Mouse (Mus musculus) layer of hippocampus, adult 18-20 months (tissue): ENCODE measurements around the gene Ankrd52. TPM values are rescaled to one million over a fixed set of nuclear protein-coding genes. Genes with fewer than 3 reads are reported as not detected.
"Not testable (repeated sequence)": the region's sequence is repeated elsewhere in the genome, so short reads cannot be mapped to it uniquely, and the experiment has no call there.

Source experiments
- DNase-seq, 2 experiments: peaks; one replicate each; pipeline ENCODE4 v3.0.0; 2022; ENCODE audit warnings: low spot score in 2 of 2
- long read RNA-seq: library from polyadenylated mRNA; stranded (forward); transcript quantifications from one replicate; pipeline ENCODE4 v2.0.0, GENCODE M21; 2021
- total RNA-seq, 2 experiments: library from RNA; stranded (reverse); gene quantifications; 2 replicates each; pipeline ENCODE4 v1.2.3; 2021

The Ankrd52 gene
- total RNA-seq: 10 to 100 TPM; 45.4 to 49.6 TPM
- long read RNA-seq, partial matches to known transcripts: 0 of 6 reads
- long read RNA-seq, other reads (novel, unspliced or antisense): 6 of 6 reads

GRCm38 (mm10) chr10:128376455-128377211 lies at the start of gene Ankrd52:
TSS of gene Ankrd52 (plus strand) at chr10:128377115.
- peak; percentile 67 to 81 for DNase-seq

GRCm38 (mm10) chr10:128327610-128328009 lies 49.3 kb upstream of the Ankrd52 start:
- no peak for DNase-seq

- DNase-seq: not testable (repeated sequence)
These were observed 44.3 kb upstream of the Ankrd52 start for GRCm38 (mm10) chr10:128332358-128333249.

- DNase-seq: peak in 1 of 2 experiments; percentile 75
These were observed 41.3 kb upstream of the Ankrd52 start for GRCm38 (mm10) chr10:128335582-128335981.

GRCm38 (mm10) chr10:128336195-128336594 lies 40.7 kb upstream of the Ankrd52 start:
- no peak for DNase-seq

GRCm38 (mm10) chr10:128336597-128336996 lies 40.3 kb upstream of the Ankrd52 start:
- no peak for DNase-seq

GRCm38 (mm10) chr10:128337306-128338181 lies 39.4 kb upstream of the Ankrd52 start, which contains the start of gene Cs:
TSS of gene Cs (plus strand) at chr10:128337734.
- peak; percentile 92 to 98 for DNase-seq

- DNase-seq: no peak
These were observed 38.5 kb upstream of the Ankrd52 start for GRCm38 (mm10) chr10:128338415-128338814.

GRCm38 (mm10) chr10:128338948-128339347 lies 38.0 kb upstream of the Ankrd52 start:
- no peak for DNase-seq

GRCm38 (mm10) chr10:128340257-128340656 lies 36.7 kb upstream of the Ankrd52 start:
- no peak for DNase-seq

- peak in 1 of 2 experiments; percentile 35 for DNase-seq
These were observed 33.5 kb upstream of the Ankrd52 start for GRCm38 (mm10) chr10:128343436-128343835.

GRCm38 (mm10) chr10:128344568-128345275 lies 32.2 kb upstream of the Ankrd52 start:
- peak; percentile 63 to 79 for DNase-seq

- no peak for DNase-seq
These were observed 29.4 kb upstream of the Ankrd52 start for GRCm38 (mm10) chr10:128347541-128347940.

- peak in 1 of 2 experiments; percentile 77 for DNase-seq
These were observed 18.1 kb upstream of the Ankrd52 start for GRCm38 (mm10) chr10:128358796-128359195.

GRCm38 (mm10) chr10:128359226-128359625 lies 17.7 kb upstream of the Ankrd52 start:
- no peak for DNase-seq

- no peak for DNase-seq
These were observed 15.1 kb upstream of the Ankrd52 start for GRCm38 (mm10) chr10:128361836-128362235.

- DNase-seq: peak in 1 of 2 experiments; percentile 44
These were observed 14.3 kb upstream of the Ankrd52 start for GRCm38 (mm10) chr10:128362568-128362967.

- no peak for DNase-seq
These were observed 9.0 kb upstream of the Ankrd52 start for GRCm38 (mm10) chr10:128367899-128368401.

GRCm38 (mm10) chr10:128368402-128369217 lies 8.3 kb upstream of the Ankrd52 start, which contains the start of gene Coq10a:
TSS of gene Coq10a (minus strand) at chr10:128368997.
- peak; percentile 93 for DNase-seq
